Mouse (Mus musculus): Measurements from ENCODE around the gene Gm2022. TPM values are rescaled to one million over a fixed set of nuclear protein-coding genes. Genes with fewer than 3 reads are reported as not detected.

Gm2022 gene
- polyA plus RNA-seq (2015; fragmentation: Nextera tagmentation; extraction: Ambion mirVana): not detected in 2 replicates

DNA sequence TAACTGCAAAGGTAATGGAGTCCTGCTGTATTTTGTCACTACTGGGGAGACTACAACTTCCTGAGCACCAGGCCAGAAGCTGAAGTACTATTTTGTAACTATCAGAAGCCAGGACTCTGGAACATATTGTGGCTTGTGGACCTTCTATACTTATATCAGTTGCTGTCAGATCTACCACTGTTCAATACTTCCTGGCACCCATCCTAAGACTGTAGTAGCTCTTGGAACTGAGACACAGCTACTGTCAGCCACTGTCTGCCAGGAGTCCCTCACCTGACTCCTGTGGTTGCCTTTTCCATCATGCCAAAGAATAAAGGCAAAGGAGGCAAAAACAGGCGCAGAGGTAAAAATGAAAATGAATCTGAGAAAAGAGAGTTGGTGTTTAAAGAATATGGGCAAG is at the start of gene Gm2022:
Gm2022 (plus strand) TSS at position 301 of the 400 bp plus-strand sequence.

DNA sequence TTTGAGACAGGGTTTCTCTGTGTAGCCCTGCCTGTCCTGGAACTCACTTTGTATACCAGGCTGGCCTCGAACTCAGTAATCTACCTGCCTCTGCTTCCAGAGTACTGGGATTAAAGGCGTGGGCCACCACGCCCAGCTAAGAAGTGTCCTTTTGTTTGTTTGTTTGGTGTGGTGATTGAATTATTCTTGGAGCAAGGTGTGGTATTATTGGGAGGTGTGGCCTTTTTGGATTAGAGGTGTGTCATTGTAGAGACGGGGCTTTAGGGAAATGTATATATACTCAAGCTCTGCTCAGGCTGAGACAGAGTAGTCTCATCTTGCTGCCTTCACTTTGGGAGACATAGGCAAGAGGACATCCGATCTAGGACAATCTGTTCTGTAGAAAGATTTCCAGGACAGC is 21.4 kb upstream of the Gm2022 start, which contains the start of gene Gm2016:
Gm2016 (plus strand) TSS at position 301 of the 400 bp plus-strand sequence.

DNA sequence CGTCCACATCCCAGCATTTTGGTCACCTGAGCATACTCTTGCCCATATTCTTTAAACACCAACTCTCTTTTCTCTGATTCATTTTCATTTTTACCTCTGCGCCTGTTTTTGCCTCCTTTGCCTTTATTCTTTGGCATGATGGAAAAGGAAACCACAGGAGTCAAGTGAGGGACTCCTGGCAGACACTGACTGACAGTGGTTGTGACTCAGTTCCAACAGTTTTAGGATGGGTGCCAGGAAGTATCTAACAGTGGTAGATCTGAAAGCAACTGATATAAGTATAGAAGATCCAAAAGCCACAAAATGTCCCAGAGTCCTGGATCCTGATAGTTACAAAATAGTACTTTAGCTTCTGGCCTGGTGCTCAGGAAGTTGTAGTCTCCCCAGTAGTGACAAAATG is 24.6 kb downstream of the Gm2022 start, which contains the start of gene Gm2035:
Gm2035 (minus strand) TSS at position 137 of the 400 bp plus-strand sequence.

Other genes with a start within 250 kb of the Gm2022 start
- not detected in 2 replicates for gene Gm21319, start 119.6 kb upstream of the Gm2022 start, polyA plus RNA-seq (2015; fragmentation: Nextera tagmentation; extraction: Ambion mirVana)
- gene Gm21936, start 99.9 kb upstream of the Gm2022 start, polyA plus RNA-seq (2015; fragmentation: Nextera tagmentation; extraction: Ambion mirVana): not detected in 2 replicates
- gene BB287469, start 78.8 kb upstream of the Gm2022 start, polyA plus RNA-seq (2015; fragmentation: Nextera tagmentation; extraction: Ambion mirVana): not detected in 2 replicates
- gene Gm2001, start 53.0 kb upstream of the Gm2022 start, polyA plus RNA-seq (2015; fragmentation: Nextera tagmentation; extraction: Ambion mirVana): not detected in 2 replicates
- gene Gm2016, start 21.3 kb upstream of the Gm2022 start, polyA plus RNA-seq (2015; fragmentation: Nextera tagmentation; extraction: Ambion mirVana): not detected in 2 replicates
- not detected in 2 replicates for gene Gm2035, start 24.5 kb downstream of the Gm2022 start, polyA plus RNA-seq (2015; fragmentation: Nextera tagmentation; extraction: Ambion mirVana)
- gene Gm2042, start 58.7 kb downstream of the Gm2022 start, polyA plus RNA-seq (2015; fragmentation: Nextera tagmentation; extraction: Ambion mirVana): not detected in 2 replicates
- gene Gm2075, start 116.5 kb downstream of the Gm2022 start, polyA plus RNA-seq (2015; fragmentation: Nextera tagmentation; extraction: Ambion mirVana): not detected in 2 replicates
- gene Gm6803, start 123.4 kb downstream of the Gm2022 start, polyA plus RNA-seq (2015; fragmentation: Nextera tagmentation; extraction: Ambion mirVana): not detected in 2 replicates
- gene Gm2056, start 131.6 kb downstream of the Gm2022 start, polyA plus RNA-seq (2015; fragmentation: Nextera tagmentation; extraction: Ambion mirVana): not detected in 2 replicates
- not detected in 2 replicates for gene Gm16368, start 188.3 kb downstream of the Gm2022 start, polyA plus RNA-seq (2015; fragmentation: Nextera tagmentation; extraction: Ambion mirVana)

All from adrenal gland, postnatal 0 days (tissue).